Mouse (Mus musculus) liver, adult 2 months (tissue): ENCODE results near the gene Dnhd1.
A peak's percentile ranks its signal among the peaks of the same experiment; 100 is the strongest.

ENCODE experiments used
- CTCF ChIP-seq: fragments of 200-500 bp; IDR thresholded peaks from 2 replicates; pipeline ENCODE4 v1.5.1; 2011; ENCODE audit warnings: low read depth, low read length, control low read depth
- POLR2A ChIP-seq: fragments of 200-500 bp; IDR thresholded peaks from 2 replicates; pipeline ENCODE4 v1.6.1; 2011; ENCODE audit warnings: low read length, control low read depth; ENCODE audit not compliant: insufficient read depth; ENCODE audit errors: extremely low read depth

DNA sequence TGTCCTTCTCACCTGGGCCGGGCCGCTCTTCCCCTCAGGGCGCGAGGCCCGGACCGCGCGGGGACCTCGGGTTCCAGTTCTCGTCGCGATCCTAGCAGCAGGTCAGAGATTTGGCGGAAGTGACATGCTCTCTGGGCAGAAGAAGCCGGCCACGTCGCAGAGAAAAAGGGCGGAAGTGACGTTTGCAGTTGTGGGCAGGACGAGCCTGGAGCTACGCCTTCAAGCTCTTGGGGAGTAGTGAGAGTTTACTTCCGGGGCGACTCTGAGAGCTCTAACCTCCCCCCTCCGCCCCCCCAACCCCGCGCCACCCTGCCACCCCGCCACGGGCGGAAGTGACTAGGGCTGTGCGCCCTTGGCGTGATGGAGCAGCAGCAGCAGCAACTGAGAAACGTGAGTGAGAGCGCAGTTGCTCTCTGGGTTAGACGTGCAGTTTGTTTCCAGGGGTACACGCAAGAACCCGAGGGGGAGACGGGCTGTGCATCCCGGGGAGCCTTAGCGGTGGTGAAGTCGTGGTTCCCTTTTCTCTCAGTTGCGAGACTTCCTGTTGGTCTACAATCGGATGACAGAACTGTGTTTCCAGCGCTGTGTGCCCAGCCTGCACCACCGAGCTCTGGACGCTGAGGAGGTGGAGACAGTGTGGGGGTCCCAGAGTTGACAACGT lies 10.3 kb upstream of the Dnhd1 start, which contains the start of the genes Arfip2 and Gm45799:
- TF ChIP-seq CTCF (no peak), POLR2A (peak; percentile 61)
